Mouse (Mus musculus) bone marrow, adult 2 months (tissue): ENCODE data around the gene Derl2. TPM values are rescaled to one million over a fixed set of nuclear protein-coding genes. Genes with fewer than 3 reads are reported as not detected.
A peak's percentile ranks its signal among the peaks of the same experiment; 100 is the strongest.

ENCODE experiments used
- H3K27ac ChIP-seq: fragments of 200-500 bp; 2 replicates; pipeline ENCODE4 v1.5.1; 2012; ENCODE audit warnings: low read depth, mild to moderate bottlenecking, control low read depth, inconsistent platforms, low read length; ENCODE audit not compliant: control insufficient read depth, poor library complexity, insufficient read depth
- H3K4me1 ChIP-seq: fragments of 200-500 bp; 2 replicates; pipeline ENCODE4 v1.6.1; 2011; ENCODE audit warnings: low read length; ENCODE audit not compliant: control insufficient read depth, insufficient read depth
- H3K4me3 ChIP-seq: fragments of 200-500 bp; replicated peaks from 2 replicates; pipeline ENCODE3; 2011; ENCODE audit warnings: mild to moderate bottlenecking, low read depth, low read length, control low read depth; ENCODE audit not compliant: control insufficient read depth
- CTCF ChIP-seq: fragments of 200-500 bp; IDR thresholded peaks from 2 replicates; pipeline ENCODE4 v1.5.1; 2011; ENCODE audit warnings: low read length, control low read depth; ENCODE audit not compliant: control insufficient read depth, insufficient read depth
- POLR2A ChIP-seq: fragments of 200-500 bp; IDR thresholded peaks from 2 replicates; pipeline ENCODE4 v1.6.1; 2011; ENCODE audit warnings: low read depth, mild to moderate bottlenecking, control low read depth, low read length, borderline replicate concordance; ENCODE audit not compliant: control insufficient read depth
- WGBS: fragments of 180-500 bp; shearing (Covaris S2); methylation state at CpG from one replicate; pipeline ENCODE4 v1.1.7; 2018; 5-methylcytosine and 5-hydroxymethylcytosine counted together
- polyA plus RNA-seq: library from polyadenylated mRNA; stranded (reverse); fragments of >200 nt; gene quantifications from 2 replicates; pipeline ENCODE4 v1.2.4, GENCODE M21; 2011; ENCODE audit warnings: low replicate concordance; ENCODE audit not compliant: missing spikeins, insufficient read depth, insufficient read length

Gene Derl2
- polyA plus RNA-seq, result 16.8 and 37.9 TPM in 2 replicates

DNA sequence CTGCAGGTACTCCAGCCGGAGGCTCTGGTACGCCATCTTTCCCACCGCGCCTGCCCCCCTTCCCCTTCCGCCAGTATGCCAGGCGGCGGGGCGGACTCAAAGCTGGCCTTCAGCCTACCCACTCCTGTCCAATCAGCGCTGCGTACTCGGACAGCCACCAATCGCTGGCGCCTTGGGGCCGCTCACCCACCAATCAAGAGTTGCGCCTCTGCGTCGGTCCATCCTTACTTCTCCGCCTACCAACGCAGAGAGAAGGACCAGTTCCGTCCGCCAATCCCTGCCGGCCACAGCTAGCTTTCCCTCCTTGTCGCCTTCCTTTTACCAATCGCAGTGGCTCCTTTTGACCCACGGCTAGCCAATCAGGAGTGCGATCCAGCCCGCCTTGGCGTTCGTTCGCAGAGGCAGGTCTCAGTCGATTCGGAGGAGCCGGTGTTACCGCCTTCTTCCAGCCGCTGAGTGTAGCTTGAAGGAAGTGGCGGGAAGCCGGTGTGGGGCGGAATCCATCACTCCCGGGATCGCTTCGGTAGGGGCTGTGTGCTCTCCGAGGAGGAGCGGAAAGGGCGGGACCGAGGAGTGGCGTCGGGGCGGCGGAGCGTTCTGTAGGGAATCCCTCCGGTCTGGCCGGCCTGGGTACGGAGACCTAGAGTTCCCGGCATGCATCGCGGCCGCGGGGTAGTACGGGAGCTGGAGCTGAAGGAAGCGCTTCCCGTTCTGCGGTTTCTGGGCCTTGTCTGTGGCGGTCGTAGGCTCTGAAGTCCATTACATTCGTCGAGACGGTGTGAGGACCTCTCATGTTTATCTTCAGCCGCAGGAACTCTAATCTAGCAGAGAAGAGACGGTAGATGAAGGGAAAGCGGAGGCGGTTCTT, at the start of gene Derl2, which contains the start of gene Mis12:
Gene Derl2, minus strand, starts transcription at position 641 of the 868 bp plus-strand sequence.
Gene Mis12, plus strand, starts transcription at position 411 of the 868 bp plus-strand sequence.
- TF ChIP-seq POLR2A, result peak; percentile 85
- TF ChIP-seq CTCF, result no peak
- WGBS, result under 1% methylated on average over 70 of the region's 71 CpGs
- peak within 1 kb of the TSS; percentile 98 for H3K4me3 ChIP-seq
- H3K4me1 ChIP-seq, result peaks cover 4% of the 10 kb centered on the region; the same call in 1 of the 2 replicates
- H3K27ac ChIP-seq, result peak within 1 kb of the TSS; percentile 90

DNA sequence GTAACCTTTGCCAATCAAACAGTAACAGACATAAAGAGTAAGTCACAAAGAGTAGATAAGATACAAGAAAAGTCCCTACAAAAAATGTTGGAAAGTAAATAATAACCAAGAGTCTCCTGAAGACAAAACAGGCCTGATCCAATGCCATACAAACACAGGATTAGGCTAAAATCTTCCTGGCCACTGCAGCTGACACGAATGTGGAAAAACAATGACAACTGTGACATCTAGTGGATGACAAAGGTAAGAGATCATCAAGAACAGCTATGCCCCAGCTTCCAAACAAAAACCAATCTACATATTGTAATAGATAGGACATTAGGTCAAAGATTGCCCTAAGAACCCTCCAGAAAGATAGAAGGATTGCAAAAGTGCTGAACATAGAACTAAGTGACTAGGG, 32.9 kb upstream of the Derl2 start:
- WGBS, result 0% methylated on average over 1 of the region's 1 CpGs
- no peak for TF ChIP-seq CTCF
- TF ChIP-seq POLR2A, result no peak

DNA sequence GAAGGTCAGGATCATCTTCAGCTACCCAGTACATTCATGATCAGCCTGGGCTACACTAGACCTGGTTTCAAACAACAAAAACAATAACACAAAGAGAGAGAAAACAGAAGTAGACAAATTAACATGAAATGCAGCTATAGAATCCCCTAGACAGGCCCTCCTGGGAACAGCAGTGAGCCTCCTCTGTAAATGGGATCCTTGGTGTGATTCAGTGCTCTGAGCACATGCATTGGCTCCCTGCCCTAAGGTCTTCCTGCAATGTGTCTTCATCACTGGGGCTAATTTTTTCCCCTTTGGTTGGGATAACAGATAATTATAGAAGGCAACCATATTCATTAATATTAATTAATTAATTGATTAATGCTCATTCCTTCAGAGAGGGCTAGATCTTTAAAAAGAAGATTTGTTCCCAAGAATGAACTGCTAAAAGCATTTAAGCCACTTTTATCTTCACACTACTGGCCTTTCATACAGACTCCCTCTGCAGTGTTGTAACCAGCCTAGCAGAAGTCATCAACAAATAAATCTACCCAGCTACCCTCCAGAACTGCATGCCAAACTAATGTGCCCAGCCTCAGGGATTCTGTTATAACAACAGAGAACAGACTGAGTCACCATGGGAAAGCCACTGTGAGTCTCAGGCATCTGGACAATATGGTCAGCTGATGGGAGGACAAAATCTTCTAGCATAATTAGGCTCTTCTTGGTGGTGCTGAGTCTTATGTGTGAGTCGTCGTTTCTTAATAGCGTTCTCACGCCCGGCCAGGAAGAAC, 20.1 kb upstream of the Derl2 start:
- TF ChIP-seq CTCF (no peak), POLR2A (no peak)
- Histone ChIP-seq H3K4me1 (no peaks in the 10 kb centered on the region), H3K4me3 (no peak overlapping the region), H3K27ac (no peak overlapping the region)
- WGBS, result 93% methylated on average over 5 of the region's 5 CpGs

More for the DNA sequence above, 32.9 kb upstream of the Derl2 start:
- H3K4me1 ChIP-seq, result no peaks in the 10 kb centered on the region
- no peak overlapping the region for H3K4me3 ChIP-seq
- no peak overlapping the region for H3K27ac ChIP-seq

DNA sequence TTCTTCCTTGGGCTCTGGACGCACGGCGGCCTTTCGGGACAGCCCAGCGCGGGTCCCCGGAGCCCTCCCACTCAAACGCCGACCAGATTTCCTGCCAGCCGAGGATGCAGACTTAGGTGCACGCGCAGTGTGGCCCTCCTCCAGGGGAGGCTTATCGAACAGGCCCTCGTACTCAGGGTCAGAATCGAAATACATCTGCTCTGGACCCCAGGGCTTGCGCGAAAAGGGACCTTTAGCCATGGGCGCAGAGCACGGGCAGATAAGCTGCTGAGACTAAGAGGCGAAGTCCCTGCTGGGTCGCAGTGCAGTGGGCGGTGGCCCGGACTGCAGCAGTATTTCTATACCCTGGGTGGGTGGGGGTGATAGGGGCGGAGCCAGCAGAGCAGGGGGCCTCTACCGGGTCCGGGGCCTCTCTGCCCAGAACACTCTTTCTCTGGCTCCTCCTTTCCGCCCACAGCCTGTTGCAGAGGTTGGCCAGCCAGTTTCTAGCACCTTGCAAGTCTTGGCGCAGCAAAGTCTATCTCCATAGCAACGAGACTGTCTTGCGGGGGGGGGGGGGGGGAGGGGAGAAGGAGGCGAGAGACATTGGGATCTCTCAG, 13.6 kb upstream of the Derl2 start, which contains the start of gene 6330403K07Rik:
Gene 6330403K07Rik, minus strand, starts transcription at position 351 of the 599 bp plus-strand sequence.
- Histone ChIP-seq H3K4me3 (no peak within 1 kb of the TSS), H3K4me1 (no peaks in the 10 kb centered on the region), H3K27ac (no peak within 1 kb of the TSS)
- under 1% methylated on average over 31 of the region's 31 CpGs for WGBS
- TF ChIP-seq CTCF (no peak), POLR2A (no peak)

DNA sequence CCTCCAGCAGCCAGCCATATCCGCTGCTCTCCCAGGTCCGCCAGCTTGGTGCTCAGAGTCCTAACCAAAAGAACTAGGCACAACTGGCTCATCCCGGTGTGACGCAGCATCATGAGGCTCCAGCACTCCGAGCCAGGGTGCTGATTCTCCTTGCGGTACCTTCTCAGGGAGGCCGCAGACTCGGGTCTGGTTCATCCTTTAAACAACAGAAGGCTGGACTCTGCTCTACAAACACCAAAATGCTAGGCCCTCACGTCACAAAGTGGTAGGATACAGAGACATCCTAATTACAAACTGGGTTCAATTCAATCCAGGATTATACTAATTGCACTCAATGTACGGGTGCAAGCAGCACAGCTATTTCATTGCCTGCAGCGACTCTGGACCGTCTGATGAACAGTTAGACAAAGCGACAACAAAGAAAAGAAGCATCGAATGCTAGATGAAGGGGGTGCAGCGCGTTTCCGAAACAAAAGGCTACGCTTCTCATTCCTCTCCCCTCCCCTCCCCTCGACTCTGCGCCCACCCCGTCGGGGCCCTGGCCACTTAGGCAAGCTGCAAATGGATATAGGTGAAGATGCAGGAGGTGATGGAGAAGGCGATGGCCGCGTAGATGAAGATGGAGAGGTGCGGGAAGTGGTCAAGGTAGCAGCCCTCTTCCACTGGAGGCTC, 13.0 kb upstream of the Derl2 start:
- no peak for TF ChIP-seq POLR2A
- no peak for TF ChIP-seq CTCF
- no peak overlapping the region for H3K4me3 ChIP-seq
- no peak overlapping the region for H3K27ac ChIP-seq
- 40% methylated on average over 26 of the region's 26 CpGs for WGBS
- no peaks in the 10 kb centered on the region for H3K4me1 ChIP-seq

DNA sequence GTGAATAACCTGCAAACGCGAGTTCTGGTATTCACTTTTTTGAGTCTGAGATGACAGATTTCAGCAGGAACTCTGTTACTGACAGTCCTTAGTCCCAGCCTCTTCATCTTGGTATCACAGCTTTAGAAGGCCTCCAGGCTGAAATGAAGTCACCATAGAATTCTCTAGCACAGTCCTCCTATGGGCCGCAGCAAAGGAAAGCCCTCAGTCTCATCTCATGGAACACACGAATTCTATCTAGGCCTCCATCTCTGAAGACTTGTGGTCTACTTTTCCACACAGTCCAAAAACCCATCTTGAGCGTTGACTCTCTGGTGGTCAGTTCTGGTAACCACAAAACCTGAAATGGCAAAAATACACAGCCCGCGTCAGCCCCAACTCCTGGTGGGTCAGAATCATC, 12.4 kb upstream of the Derl2 start:
- no peak for TF ChIP-seq POLR2A
- TF ChIP-seq CTCF, result no peak
- Histone ChIP-seq H3K4me3 (no peak overlapping the region), H3K27ac (no peak overlapping the region), H3K4me1 (no peaks in the 10 kb centered on the region)
- WGBS, result 78% methylated on average over 7 of the region's 7 CpGs

DNA sequence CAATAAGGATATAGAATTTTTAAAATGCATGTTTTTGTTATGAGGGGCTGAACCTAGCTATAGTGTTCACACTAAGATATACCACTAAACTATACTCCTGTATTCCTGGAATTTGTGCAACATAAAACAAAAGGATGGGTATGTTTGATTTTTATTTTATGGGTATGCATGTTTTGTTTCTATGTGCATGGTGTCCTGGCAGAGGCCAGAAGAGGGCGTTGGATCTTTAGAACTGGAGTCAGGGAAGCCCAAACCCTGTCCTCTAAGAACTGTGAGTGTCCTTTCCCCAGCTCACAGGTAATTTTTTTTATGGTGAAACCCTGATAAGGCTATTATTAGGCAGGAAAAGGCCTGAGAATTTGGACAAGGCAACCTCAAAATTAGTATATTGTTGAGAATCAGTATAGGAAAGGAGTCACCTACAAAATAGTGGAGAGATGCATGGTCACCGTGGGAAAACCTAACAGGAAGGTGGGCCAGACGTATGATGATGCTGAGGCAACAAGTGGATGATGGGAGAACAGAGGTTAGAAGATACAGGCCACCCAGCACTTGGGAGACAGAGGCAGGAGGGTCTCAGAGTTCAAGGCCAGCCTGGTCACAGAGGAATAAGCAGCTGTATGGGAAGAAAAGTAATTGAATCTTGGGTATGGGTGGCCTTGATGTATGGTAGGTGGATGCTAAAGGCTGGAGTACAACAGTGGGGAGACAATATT, 9.9 kb upstream of the Derl2 start:
- TF ChIP-seq CTCF, result no peak
- Histone ChIP-seq H3K27ac (no peak overlapping the region), H3K4me1 (no peaks in the 10 kb centered on the region), H3K4me3 (no peak overlapping the region)
- 76% methylated on average over 3 of the region's 3 CpGs for whole genome bisulfite sequencing

DNA sequence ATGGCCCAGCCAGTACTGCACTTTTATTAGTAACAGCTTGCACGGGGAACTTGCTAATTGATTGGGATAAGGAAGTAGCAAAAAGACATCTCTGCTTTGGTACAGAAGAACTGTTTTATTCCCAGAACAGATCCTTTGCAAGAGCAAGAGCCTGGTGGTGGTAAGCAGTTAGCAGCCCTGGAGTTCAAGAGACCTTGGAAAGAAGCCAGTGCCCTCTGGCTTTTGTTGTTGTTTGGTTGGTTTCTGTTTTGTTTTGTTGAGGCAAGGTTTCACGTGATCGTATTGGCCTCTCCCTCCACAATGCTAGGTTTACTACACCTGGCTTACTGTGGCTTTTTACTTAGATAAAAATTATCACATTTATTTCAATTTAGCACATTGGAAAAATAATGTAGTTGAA, 8.6 kb upstream of the Derl2 start:
- TF ChIP-seq CTCF, result no peak
- no peak for TF ChIP-seq POLR2A
- 78% methylated on average over 3 of the region's 3 CpGs for WGBS
- no peaks in the 10 kb centered on the region for H3K4me1 ChIP-seq
- H3K27ac ChIP-seq, result no peak overlapping the region
- H3K4me3 ChIP-seq, result no peak overlapping the region
